Mouse (Mus musculus): Measurements from ENCODE around the gene Susd1. TPM values are rescaled to one million over a fixed set of nuclear protein-coding genes. Genes with fewer than 3 reads are reported as not detected.

Gene Susd1
- polyA plus RNA-seq, 1 experiment from 2014 or later = 0.96 TPM

GRCm38 (mm10) chr4:59332691-59333423 is 105.6 kb downstream of the Susd1 start:
- H3K27ac ChIP-seq = no peak overlapping the region
- no peak overlapping the region for H3K9ac ChIP-seq
- H3K4me1 ChIP-seq = peaks cover 4% of the 10 kb centered on the region; the same call in 1 of the 2 replicates
- no peaks in the 10 kb centered on the region for H3K27me3 ChIP-seq (replicated peaks)
- no peak overlapping the region for H3K4me3 ChIP-seq
- H3K9me3 ChIP-seq = no peaks in the 10 kb centered on the region
- H3K4me2 ChIP-seq = no peak overlapping the region
- no peaks in the 10 kb centered on the region for H3K36me3 ChIP-seq (replicated peaks)
- 92% methylated on average over 9 of the region's 9 CpGs for WGBS
- ATAC-seq (replicated peaks) = no peak

DNA sequence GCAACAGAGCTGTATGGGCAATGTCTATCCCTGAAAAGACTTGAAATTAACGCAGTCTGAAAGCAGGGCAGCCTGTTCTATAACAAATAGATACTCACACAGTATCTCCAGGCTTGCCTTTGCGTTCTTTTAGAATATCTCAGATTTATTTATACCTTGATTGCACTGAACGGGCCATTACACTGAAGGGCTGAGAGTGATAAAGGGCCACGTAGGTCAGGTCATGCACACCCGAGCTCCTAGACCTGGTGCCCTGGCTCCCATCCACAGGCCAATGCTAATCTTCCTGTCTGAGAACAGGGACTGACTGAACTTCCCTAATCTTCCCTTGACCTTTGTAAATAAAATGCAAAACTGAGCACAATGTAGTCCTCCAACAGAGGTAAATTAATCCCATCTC is 106.3 kb downstream of the Susd1 start:
- 68% methylated on average over 5 of the region's 5 CpGs for WGBS
- Histone ChIP-seq H3K4me1 (peaks cover 4% of the 10 kb centered on the region; the same call in 1 of the 2 replicates), H3K4me3 (no peak overlapping the region), H3K9ac (no peak overlapping the region), H3K9me3 (no peaks in the 10 kb centered on the region), H3K27ac (no peak overlapping the region), H3K36me3 (replicated peaks) (no peaks in the 10 kb centered on the region), H3K27me3 (replicated peaks) (no peaks in the 10 kb centered on the region), H3K4me2 (no peak overlapping the region)
- ATAC-seq (replicated peaks) = no peak

GRCm38 (mm10) chr4:59331633-59332032 is 106.8 kb downstream of the Susd1 start:
- Histone ChIP-seq H3K4me3 (no peak overlapping the region), H3K9ac (no peak overlapping the region), H3K27ac (no peak overlapping the region), H3K4me2 (no peak overlapping the region), H3K36me3 (replicated peaks) (no peaks in the 10 kb centered on the region), H3K4me1 (peaks cover 4% of the 10 kb centered on the region; the same call in 1 of the 2 replicates), H3K27me3 (replicated peaks) (no peaks in the 10 kb centered on the region), H3K9me3 (no peaks in the 10 kb centered on the region)
- 64% methylated on average over 9 of the region's 9 CpGs for WGBS
- ATAC-seq (replicated peaks) = no peak

DNA sequence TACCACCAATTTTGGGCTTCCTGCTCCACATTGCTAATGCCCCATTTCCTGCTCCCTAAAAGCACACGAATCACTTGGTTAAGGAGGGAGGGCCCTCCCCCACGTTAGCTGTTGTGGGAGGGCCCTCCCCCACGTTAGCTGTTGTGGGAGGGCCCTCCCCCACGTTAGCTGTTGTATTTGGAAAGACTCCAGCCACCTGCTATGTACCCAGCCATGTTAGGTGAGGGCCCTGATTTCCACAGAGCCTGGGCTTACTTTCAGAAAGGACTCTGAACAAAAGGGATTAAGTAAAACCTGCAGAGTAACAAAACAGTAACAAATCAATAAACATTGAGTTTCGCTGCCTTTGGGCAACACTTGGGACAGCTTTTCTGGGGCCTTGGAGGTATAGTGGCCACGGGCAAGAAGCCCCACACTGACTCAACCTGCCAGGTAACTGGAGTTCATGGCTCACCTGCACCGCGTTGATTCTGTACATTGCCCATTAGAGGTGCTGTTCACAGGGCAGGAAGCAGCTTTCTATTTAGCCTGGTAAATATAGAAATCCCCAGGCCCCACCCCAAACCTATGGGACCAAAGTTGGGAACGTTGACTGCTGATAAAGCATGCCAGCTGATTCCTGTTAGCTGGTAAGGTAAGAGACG is 107.3 kb downstream of the Susd1 start:
- 28% methylated on average over 10 of the region's 10 CpGs for WGBS
- Histone ChIP-seq H3K27ac (no peak overlapping the region), H3K4me3 (no peak overlapping the region), H3K4me1 (peaks cover 2% of the 10 kb centered on the region; the same call in 1 of the 2 replicates), H3K4me2 (no peak overlapping the region), H3K9me3 (no peaks in the 10 kb centered on the region), H3K36me3 (replicated peaks) (no peaks in the 10 kb centered on the region), H3K9ac (no peak overlapping the region), H3K27me3 (replicated peaks) (no peaks in the 10 kb centered on the region)
- no peak for ATAC-seq (replicated peaks)

DNA sequence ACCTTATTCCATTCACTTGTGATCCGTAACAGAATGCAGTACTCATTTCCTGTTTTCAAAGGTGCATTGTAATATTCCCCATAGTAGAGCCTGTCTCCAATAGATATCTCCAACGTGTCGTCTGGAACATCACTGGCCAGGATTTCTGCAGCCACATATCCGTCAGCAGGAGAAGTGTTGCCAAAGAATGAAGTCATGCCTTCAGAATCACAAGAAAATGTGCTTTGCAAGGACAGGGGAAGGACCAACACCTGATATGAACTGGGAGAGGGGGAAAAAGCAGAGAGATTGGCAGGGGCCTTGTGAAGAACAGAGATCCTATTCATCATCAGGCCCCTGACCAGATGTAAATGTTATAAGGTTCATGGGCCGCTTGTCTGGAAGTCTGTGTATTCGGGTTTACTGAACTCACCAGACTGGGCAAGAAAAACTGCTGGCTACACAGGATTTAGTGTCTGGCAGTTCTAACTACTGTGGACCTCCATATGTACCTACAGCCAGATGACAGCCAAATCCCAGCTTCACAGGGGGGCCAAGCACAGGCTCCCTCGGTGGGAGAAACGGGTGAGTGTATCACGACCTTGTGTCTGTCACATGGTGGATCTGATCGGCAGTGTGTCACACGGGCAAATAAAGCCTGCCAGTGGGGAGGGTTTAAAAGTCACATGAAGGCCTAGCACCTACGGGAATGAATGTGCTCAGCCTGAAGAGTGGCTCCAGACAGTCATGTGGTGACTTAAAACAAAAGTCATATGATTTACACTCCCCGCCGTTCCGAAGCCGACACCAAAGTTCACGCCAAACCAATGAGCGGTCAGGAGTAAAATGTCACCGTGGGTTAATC is 108.8 kb downstream of the Susd1 start:
- H3K36me3 ChIP-seq (replicated peaks) = no peaks in the 10 kb centered on the region
- H3K9me3 ChIP-seq = no peaks in the 10 kb centered on the region
- ATAC-seq (replicated peaks) = no peak
- H3K4me2 ChIP-seq = no peak overlapping the region
- no peak overlapping the region for H3K27ac ChIP-seq
- no peak overlapping the region for H3K4me3 ChIP-seq
- H3K4me1 ChIP-seq = no peaks in the 10 kb centered on the region; the same call in 1 of the 2 replicates
- no peak overlapping the region for H3K9ac ChIP-seq
- 81% methylated on average over 19 of the region's 19 CpGs for WGBS
- no peaks in the 10 kb centered on the region for H3K27me3 ChIP-seq (replicated peaks)

DNA sequence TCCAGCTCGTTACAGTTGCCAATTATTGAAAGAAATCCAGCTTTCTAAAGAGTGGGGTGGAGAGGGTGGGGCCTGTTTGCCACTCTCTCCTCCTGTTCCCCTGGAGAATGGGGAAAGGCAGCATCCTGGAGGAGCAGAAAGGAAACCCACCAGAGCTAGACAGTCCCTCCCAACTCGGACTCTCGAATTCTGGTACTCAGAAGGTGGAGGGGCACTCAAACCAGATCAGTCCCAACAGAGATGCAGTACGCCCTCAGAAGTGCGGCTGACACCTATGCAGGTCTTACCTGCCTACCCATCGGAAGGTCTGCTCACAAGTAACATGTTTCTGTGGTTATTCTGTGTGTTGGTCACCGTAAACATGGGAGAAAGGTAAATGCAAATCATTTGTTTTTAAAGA is 109.6 kb downstream of the Susd1 start:
- ATAC-seq (replicated peaks) = no peak
- Histone ChIP-seq H3K27me3 (replicated peaks) (no peaks in the 10 kb centered on the region), H3K9me3 (no peaks in the 10 kb centered on the region), H3K4me3 (no peak overlapping the region), H3K36me3 (replicated peaks) (no peaks in the 10 kb centered on the region), H3K4me1 (no peaks in the 10 kb centered on the region; the same call in 1 of the 2 replicates), H3K4me2 (no peak overlapping the region), H3K27ac (no peak overlapping the region), H3K9ac (no peak overlapping the region)
- 92% methylated on average over 7 of the region's 7 CpGs for WGBS

DNA sequence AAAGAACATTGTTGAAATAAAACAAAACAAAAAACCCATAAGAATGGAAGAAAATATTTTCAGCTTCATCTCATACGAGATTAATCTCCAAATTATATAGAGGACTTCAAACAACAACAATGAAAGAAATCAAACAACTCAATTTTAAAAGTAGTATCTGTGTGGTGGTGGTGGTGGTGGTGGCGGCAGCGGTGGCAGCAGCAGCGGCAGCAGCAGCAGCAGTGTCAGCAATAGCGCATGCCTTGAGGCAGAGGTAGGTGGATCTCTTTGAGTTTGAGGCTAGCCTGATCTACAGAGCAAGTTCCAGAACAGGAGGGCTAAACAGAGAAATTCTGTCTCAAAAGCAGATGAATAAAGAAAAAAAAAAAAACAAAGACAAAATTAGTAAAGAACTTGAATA is 110.4 kb downstream of the Susd1 start:
- H3K9me3 ChIP-seq = no peaks in the 10 kb centered on the region
- whole genome bisulfite sequencing = 92% methylated on average over 5 of the region's 5 CpGs
- no peaks in the 10 kb centered on the region for H3K27me3 ChIP-seq (replicated peaks)
- no peak overlapping the region for H3K27ac ChIP-seq
- no peaks in the 10 kb centered on the region for H3K36me3 ChIP-seq (replicated peaks)
- no peak overlapping the region for H3K4me3 ChIP-seq
- ATAC-seq (replicated peaks) = no peak
- H3K4me2 ChIP-seq = no peak overlapping the region
- H3K4me1 ChIP-seq = no peaks in the 10 kb centered on the region; the same call in 1 of the 2 replicates
- no peak overlapping the region for H3K9ac ChIP-seq

- Histone ChIP-seq H3K4me2 (no peak overlapping the region), H3K4me1 (0 out of 2 replicates have a peak, but pooled peaks cover 4% of the 10 kb centered on the region), H3K4me3 (no peak overlapping the region), H3K36me3 (replicated peaks) (no peaks in the 10 kb centered on the region), H3K9ac (no peak overlapping the region), H3K9me3 (no peaks in the 10 kb centered on the region), H3K27me3 (replicated peaks) (no peaks in the 10 kb centered on the region), H3K27ac (no peak overlapping the region)
- 83% methylated on average over 6 of the region's 6 CpGs for WGBS
- no peak for ATAC-seq (replicated peaks)
Observed at GRCm38 (mm10) chr4:59326031-59326760, 112.2 kb downstream of the Susd1 start.

GRCm38 (mm10) chr4:59324317-59324716 is 114.1 kb downstream of the Susd1 start:
- H3K9ac ChIP-seq = no peak overlapping the region
- ATAC-seq (replicated peaks) = no peak
- H3K4me3 ChIP-seq = no peak overlapping the region
- no peaks in the 10 kb centered on the region for H3K9me3 ChIP-seq
- H3K27me3 ChIP-seq (replicated peaks) = no peaks in the 10 kb centered on the region
- no peak overlapping the region for H3K4me2 ChIP-seq
- H3K36me3 ChIP-seq (replicated peaks) = no peaks in the 10 kb centered on the region
- H3K4me1 ChIP-seq = 0 out of 2 replicates have a peak, but pooled peaks cover 5% of the 10 kb centered on the region
- WGBS = 91% methylated on average over 5 of the region's 5 CpGs
- no peak overlapping the region for H3K27ac ChIP-seq

GRCm38 (mm10) chr4:59323231-59323651 is 115.2 kb downstream of the Susd1 start:
- Histone ChIP-seq H3K9me3 (no peaks in the 10 kb centered on the region), H3K36me3 (replicated peaks) (no peaks in the 10 kb centered on the region), H3K4me3 (no peak overlapping the region), H3K4me2 (no peak overlapping the region), H3K27ac (no peak overlapping the region), H3K9ac (no peak overlapping the region), H3K4me1 (0 out of 2 replicates have a peak, but pooled peaks cover 5% of the 10 kb centered on the region), H3K27me3 (replicated peaks) (no peaks in the 10 kb centered on the region)
- no peak for ATAC-seq (replicated peaks)
- 39% methylated on average over 7 of the region's 7 CpGs for WGBS

DNA sequence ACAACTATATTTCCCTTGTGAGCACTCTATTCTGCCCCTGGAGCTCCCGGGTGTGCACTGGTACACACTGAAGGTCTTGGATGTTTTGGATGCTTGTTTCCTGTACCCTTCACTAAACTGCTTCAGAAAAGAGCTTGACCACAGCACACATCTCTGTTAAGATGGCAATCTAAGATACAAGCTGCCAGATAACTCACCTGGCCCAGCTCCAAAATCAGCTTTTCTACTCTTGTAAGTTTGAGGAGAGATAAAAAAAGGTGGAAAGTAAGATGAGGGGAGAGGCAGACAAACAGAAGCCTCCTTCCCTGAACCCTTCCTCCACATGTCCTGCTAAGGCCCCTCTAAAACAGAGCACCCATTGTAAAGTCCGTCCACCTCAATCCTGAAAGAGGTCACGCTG is 115.7 kb downstream of the Susd1 start:
- ATAC-seq (replicated peaks) = no peak
- Histone ChIP-seq H3K36me3 (replicated peaks) (no peaks in the 10 kb centered on the region), H3K9me3 (no peaks in the 10 kb centered on the region), H3K27ac (no peak overlapping the region), H3K4me1 (0 out of 2 replicates have a peak, but pooled peaks cover 5% of the 10 kb centered on the region), H3K4me2 (no peak overlapping the region), H3K9ac (no peak overlapping the region), H3K27me3 (replicated peaks) (no peaks in the 10 kb centered on the region), H3K4me3 (no peak overlapping the region)
- 64% methylated on average over 3 of the region's 3 CpGs for WGBS

Data from midbrain, embryonic 15.5 days (tissue).